Comparison of ENCODE assay signal across 24 mouse cellular contexts in the genomic region with DNA sequence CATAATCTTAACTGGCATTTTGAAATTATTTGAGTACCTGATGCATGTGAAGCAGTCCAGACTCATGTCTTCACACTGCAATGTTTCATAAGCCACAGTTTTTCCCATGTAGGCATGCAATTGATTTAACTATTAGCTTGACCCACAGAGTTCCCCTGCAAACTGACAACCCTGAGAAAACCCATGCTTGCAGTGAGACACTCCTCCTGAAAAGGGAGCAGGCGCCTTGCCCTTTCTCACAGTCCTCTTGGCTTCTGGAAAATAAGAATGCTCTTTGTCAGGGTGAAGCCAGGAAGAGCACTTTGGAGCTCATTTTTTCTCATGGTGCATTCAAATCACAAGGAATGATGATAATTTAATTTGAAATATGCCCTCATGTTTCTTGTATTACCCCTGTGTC. TPM values are rescaled to one million over a fixed set of nuclear protein-coding genes. Genes with fewer than 3 reads are reported as not detected.
DNase-seq lines count a peak whose midpoint lies in the region; ATAC-seq and TF ChIP-seq lines count a peak whose summit lies in the region.
"Had no signal": no experiment of that assay in that cellular context is flagged by ENCODE, and none has a peak within 500 bp of the region (broad histone marks: within the 10 kb centered on the region; RNA-seq: fewer than 3 reads in every experiment).

No protein-coding gene starts in this region.

- ATAC-seq in heart, embryonic 15.5 days (replicated peaks; ENCODE audit: insufficient number of reproducible peaks, insufficient read depth, low FRiP score, low read depth): no peak
- ATAC-seq in intestine, embryonic 15.5 days: peak; percentile 63; the same call in 1 of the 2 replicates
- no peak for ATAC-seq in intestine, postnatal 0 days
- ATAC-seq: CD4-positive, CD25-positive, alpha-beta regulatory T cell, adult 4 months; forebrain, embryonic 16.5 days; inflammation-experienced regulatory T-cells, adult 6 months had no signal

- H3K4me3 ChIP-seq in heart, embryonic 15.5 days: no peak overlapping the region
- H3K4me3 ChIP-seq in intestine, embryonic 15.5 days (replicated peaks): no peak overlapping the region
- no peak overlapping the region for H3K4me3 ChIP-seq in intestine, postnatal 0 days (ENCODE audit: low read depth, low read length)
- H3K4me3 ChIP-seq: embryonic facial prominence, embryonic 12.5 days; forebrain, embryonic 12.5 days; heart, embryonic 10.5 days; hindbrain, embryonic 10.5 days; hindbrain, embryonic 15.5 days had no signal

- H3K4me1 ChIP-seq in heart, embryonic 15.5 days (replicated peaks): peaks cover 29% of the 10 kb centered on the region
- no peaks in the 10 kb centered on the region for H3K4me1 ChIP-seq in intestine, embryonic 15.5 days (replicated peaks)
- H3K4me1 ChIP-seq in intestine, postnatal 0 days (replicated peaks; ENCODE audit: control insufficient read depth, insufficient read depth, low read length): no peaks in the 10 kb centered on the region
- H3K4me1 ChIP-seq: embryonic facial prominence, embryonic 12.5 days; forebrain, embryonic 12.5 days; hindbrain, embryonic 15.5 days had no signal

- no peaks in the 10 kb centered on the region for H3K9me3 ChIP-seq in heart, embryonic 15.5 days (replicated peaks)
- no peaks in the 10 kb centered on the region for H3K9me3 ChIP-seq in intestine, embryonic 15.5 days
- H3K9me3 ChIP-seq in intestine, postnatal 0 days (ENCODE audit: control insufficient read depth): no peaks in the 10 kb centered on the region
- H3K9me3 ChIP-seq: embryonic facial prominence, embryonic 12.5 days; forebrain, embryonic 12.5 days; G1E; heart, embryonic 10.5 days; hindbrain, embryonic 10.5 days; hindbrain, embryonic 15.5 days had no signal

- no peak for DNase-seq in heart, postnatal 25 days (ENCODE audit: low spot score)
- peak; percentile 2 for DNase-seq in 3T3-L1 (ENCODE audit: low read depth, low spot score)
- peak; percentile 84 for DNase-seq in adipocyte (ENCODE audit: low spot score)
- no peak for DNase-seq in adrenal gland, postnatal 36 days
- DNase-seq: adrenal gland, postnatal 10 days; B cell, adult 2 months; cerebellum, adult 11-12 months; cerebellum, adult 9-10 months; cerebellum, postnatal 25 days; gastrocnemius, postnatal 10 days; heart, postnatal 10 days; kidney, adult 9 months had no signal

- intact Hi-C loops in heart, postnatal 25 days (cut with DNase I): no loop called here

- no peak overlapping the region for H3K9ac ChIP-seq in heart, embryonic 15.5 days
- no peak overlapping the region for H3K9ac ChIP-seq in intestine, embryonic 15.5 days
- no peak overlapping the region for H3K9ac ChIP-seq in intestine, postnatal 0 days (ENCODE audit: low read depth, low read length)
- H3K9ac ChIP-seq: embryonic facial prominence, embryonic 12.5 days; forebrain, embryonic 12.5 days; hindbrain, embryonic 15.5 days had no signal

- H3K36me3 ChIP-seq in heart, embryonic 15.5 days: no peaks in the 10 kb centered on the region
- no peaks in the 10 kb centered on the region for H3K36me3 ChIP-seq in intestine, embryonic 15.5 days
- no peaks in the 10 kb centered on the region for H3K36me3 ChIP-seq in intestine, postnatal 0 days (ENCODE audit: control insufficient read depth, insufficient read depth)
- H3K36me3 ChIP-seq: embryonic facial prominence, embryonic 12.5 days; forebrain, embryonic 12.5 days; G1E; heart, embryonic 10.5 days; hindbrain, embryonic 10.5 days; hindbrain, embryonic 15.5 days had no signal

- H3K4me2 ChIP-seq in heart, embryonic 15.5 days: no peak overlapping the region
- H3K4me2 ChIP-seq in intestine, embryonic 15.5 days (replicated peaks): no peak overlapping the region
- H3K4me2 ChIP-seq in intestine, postnatal 0 days (replicated peaks; ENCODE audit: low read depth): no peak overlapping the region
- H3K4me2 ChIP-seq: embryonic facial prominence, embryonic 12.5 days; forebrain, embryonic 12.5 days; hindbrain, embryonic 15.5 days had no signal

- no peaks in the 10 kb centered on the region for H3K27me3 ChIP-seq in heart, embryonic 15.5 days
- H3K27me3 ChIP-seq in intestine, embryonic 15.5 days (replicated peaks): no peaks in the 10 kb centered on the region
- H3K27me3 ChIP-seq in intestine, postnatal 0 days (replicated peaks; ENCODE audit: control insufficient read depth, insufficient read depth, low read length): no peaks in the 10 kb centered on the region
- H3K27me3 ChIP-seq: embryonic facial prominence, embryonic 12.5 days; forebrain, embryonic 12.5 days; hindbrain, embryonic 15.5 days had no signal

- TF ChIP-seq CTCF in intestine, postnatal 0 days (IDR thresholded peaks at IDR 0.05; ENCODE audit: low read depth): no peak

- WGBS in heart, embryonic 15.5 days: 55% methylated on average over 1 of the region's 1 CpGs
- WGBS in intestine, embryonic 15.5 days: 47% methylated on average over 1 of the region's 1 CpGs
- 66% methylated on average over 1 of the region's 1 CpGs for WGBS in intestine, postnatal 0 days

- H3K27ac ChIP-seq in heart, embryonic 15.5 days: peak overlapping the region; percentile 20; the same call in 1 of the 2 replicates
- no peak overlapping the region for H3K27ac ChIP-seq in intestine, embryonic 15.5 days
- H3K27ac ChIP-seq in intestine, postnatal 0 days (ENCODE audit: low read depth, low read length): no peak overlapping the region
- H3K27ac ChIP-seq: embryonic facial prominence, embryonic 12.5 days; forebrain, embryonic 12.5 days; hindbrain, embryonic 10.5 days; hindbrain, embryonic 15.5 days had no signal

RNA-seq across cellular contexts. Expression of gene Hddc2, which starts 56.2 kb away (rescaled TPM):
- 41.2 and 42.0 TPM in 2 replicates for polyA plus RNA-seq in heart, embryonic 15.5 days (2015; fragmentation: Nextera tagmentation; extraction: Ambion mirVana)
- 1 to 10 TPM; 7.7 to 8.1 TPM for total RNA-seq in heart, postnatal 25 days (2021)
- polyA plus RNA-seq in intestine, embryonic 15.5 days (2015; fragmentation: Nextera tagmentation; extraction: Ambion mirVana): 62.5 and 67.4 TPM in 2 replicates
- polyA plus RNA-seq in intestine, postnatal 0 days (2015; fragmentation: Nextera tagmentation; extraction: Ambion mirVana): 30.2 and 32.4 TPM in 2 replicates
- 10 to 100 TPM; 21.1 to 42.4 TPM for total RNA-seq in adrenal gland, postnatal 36 days (2021)

Comparison
In these comparisons a context has a peak if more than half of its experiments do, and no peak if none do; other contexts are left out.
1. DNase-seq: peak in 3T3-L1 (single experiment) and adipocyte (single experiment); none in heart, postnatal 25 days (single experiment) and adrenal gland, postnatal 36 days (0 of 2).